Mouse (Mus musculus) ZHBTc4 (cell line): Measurements from ENCODE around the gene Slc25a22.

Experiments
- DNase-seq: peaks from one replicate; pipeline ENCODE4 v3.0.0-alpha.2; 2011; ENCODE audit warnings: low read depth, low spot score

Gene Slc25a22

GRCm38 (mm10) chr7:141472226-141472625 is 34.5 kb upstream of the Slc25a22 start:
- no peak for DNase-seq

GRCm38 (mm10) chr7:141471236-141471635 is 33.5 kb upstream of the Slc25a22 start:
- no peak for DNase-seq

- DNase-seq = no peak
Measured at GRCm38 (mm10) chr7:141470637-141470944, 32.9 kb upstream of the Slc25a22 start.

GRCm38 (mm10) chr7:141469901-141470636 is 32.4 kb upstream of the Slc25a22 start:
- no peak for DNase-seq

- DNase-seq = no peak
Measured at GRCm38 (mm10) chr7:141469352-141469751, 31.7 kb upstream of the Slc25a22 start.

GRCm38 (mm10) chr7:141468522-141469211 is 31.0 kb upstream of the Slc25a22 start:
- DNase-seq = peak; percentile 94

GRCm38 (mm10) chr7:141468164-141468521 is 30.5 kb upstream of the Slc25a22 start:
- DNase-seq = peak; percentile 60

- peak; percentile 92 for DNase-seq
Measured at GRCm38 (mm10) chr7:141467230-141468030, 29.7 kb upstream of the Slc25a22 start, which contains the start of gene Cd151. Cd151 (plus strand) TSS chr7:141467392.

- DNase-seq = no peak
Measured at GRCm38 (mm10) chr7:141466607-141467148, 29.0 kb upstream of the Slc25a22 start.

- DNase-seq = no peak
Measured at GRCm38 (mm10) chr7:141466045-141466394, 28.3 kb upstream of the Slc25a22 start.

GRCm38 (mm10) chr7:141465388-141466044 is 27.8 kb upstream of the Slc25a22 start:
- DNase-seq = no peak

GRCm38 (mm10) chr7:141464603-141465201 is 27.0 kb upstream of the Slc25a22 start:
- DNase-seq = peak; percentile 64

GRCm38 (mm10) chr7:141463824-141464602 is 26.3 kb upstream of the Slc25a22 start:
- no peak for DNase-seq

GRCm38 (mm10) chr7:141462333-141462821 is 24.7 kb upstream of the Slc25a22 start:
- DNase-seq = no peak

GRCm38 (mm10) chr7:141461521-141462332 is 24.0 kb upstream of the Slc25a22 start:
- no peak for DNase-seq

- no peak for DNase-seq
Measured at GRCm38 (mm10) chr7:141460391-141461113, 22.9 kb upstream of the Slc25a22 start, which contains the start of gene Cracr2b. Cracr2b (plus strand) TSS chr7:141461094.

- no peak for DNase-seq
Measured at GRCm38 (mm10) chr7:141460001-141460390, 22.3 kb upstream of the Slc25a22 start.

- DNase-seq = peak; percentile 74
Measured at GRCm38 (mm10) chr7:141459301-141459711, 21.6 kb upstream of the Slc25a22 start.

- no peak for DNase-seq
Measured at GRCm38 (mm10) chr7:141458661-141459060, 21.0 kb upstream of the Slc25a22 start.
